Mouse (Mus musculus): ENCODE data around the gene Nr1d1.

Gene Nr1d1

GRCm38 (mm10) chr11:98788550-98789218 lies 13.6 kb upstream of the Nr1d1 start:
- DNase-seq (ENCODE audit: inconsistent age in 2 of 2, low spot score in 1 of 2) = peak; percentile 93 to 96

GRCm38 (mm10) chr11:98788139-98788538 lies 13.0 kb upstream of the Nr1d1 start:
- peak in 1 of 2 experiments; percentile 58 for DNase-seq (ENCODE audit: inconsistent age in 2 of 2, low spot score in 1 of 2)

- DNase-seq (ENCODE audit: inconsistent age in 2 of 2, low spot score in 1 of 2) = peak in 1 of 2 experiments; percentile 52
Measured at GRCm38 (mm10) chr11:98787691-98788090, 12.6 kb upstream of the Nr1d1 start.

DNA sequence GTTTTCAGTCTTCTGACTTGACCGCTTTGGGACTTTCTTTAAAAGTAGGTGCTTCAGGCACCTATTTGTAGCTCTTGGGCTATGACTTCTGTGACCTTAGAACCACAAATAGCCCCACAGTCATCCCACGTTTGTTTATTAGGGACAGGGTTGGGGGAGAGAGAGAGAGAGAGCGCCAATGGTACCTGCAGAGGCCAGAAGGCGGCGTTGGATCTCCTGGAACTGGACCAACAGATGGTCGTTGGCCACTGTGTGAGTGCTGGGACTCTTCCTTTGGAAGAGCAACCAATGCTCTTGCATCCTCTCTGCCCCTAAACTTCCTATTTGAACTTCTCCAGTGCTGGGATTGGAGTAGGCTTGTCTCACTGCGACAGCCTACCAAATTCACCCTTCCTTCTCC lies 12.1 kb upstream of the Nr1d1 start:
- no peak for DNase-seq (ENCODE audit: inconsistent age in 2 of 2, low spot score in 1 of 2)

- peak; percentile 96 to 100 for DNase-seq (ENCODE audit: inconsistent age in 2 of 2, low spot score in 1 of 2)
Measured at GRCm38 (mm10) chr11:98786359-98787214, 11.5 kb upstream of the Nr1d1 start.

- DNase-seq (ENCODE audit: inconsistent age in 2 of 2, low spot score in 1 of 2) = peak; percentile 83 to 94
Measured at GRCm38 (mm10) chr11:98785772-98786281, 10.7 kb upstream of the Nr1d1 start.

GRCm38 (mm10) chr11:98785214-98785613 lies 10.1 kb upstream of the Nr1d1 start:
- DNase-seq (ENCODE audit: inconsistent age in 2 of 2, low spot score in 1 of 2) = no peak

DNA sequence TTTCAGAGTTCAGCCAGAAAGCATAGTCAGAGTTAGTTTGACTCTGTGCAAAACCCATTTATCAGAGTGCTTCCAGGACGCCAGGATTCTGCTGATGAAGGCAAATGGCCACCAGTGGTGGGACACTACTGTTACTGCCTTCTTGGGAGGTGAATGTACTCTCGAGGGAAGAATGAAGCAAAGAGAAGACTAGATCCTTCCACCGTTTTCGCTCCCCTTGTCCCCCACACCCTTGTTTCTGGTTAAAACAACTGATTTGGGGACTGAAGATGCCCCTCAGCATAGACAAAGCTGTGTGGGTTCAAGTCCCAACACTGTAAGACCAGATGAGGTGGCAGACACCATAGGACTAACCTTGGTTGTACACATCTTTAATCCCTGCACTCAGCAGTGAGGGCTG lies 9.0 kb upstream of the Nr1d1 start:
- no peak for DNase-seq (ENCODE audit: inconsistent age in 2 of 2, low spot score in 1 of 2)

GRCm38 (mm10) chr11:98783236-98783696 lies 8.1 kb upstream of the Nr1d1 start:
- peak; percentile 99 for DNase-seq (ENCODE audit: inconsistent age in 2 of 2, low spot score in 1 of 2)

DNA sequence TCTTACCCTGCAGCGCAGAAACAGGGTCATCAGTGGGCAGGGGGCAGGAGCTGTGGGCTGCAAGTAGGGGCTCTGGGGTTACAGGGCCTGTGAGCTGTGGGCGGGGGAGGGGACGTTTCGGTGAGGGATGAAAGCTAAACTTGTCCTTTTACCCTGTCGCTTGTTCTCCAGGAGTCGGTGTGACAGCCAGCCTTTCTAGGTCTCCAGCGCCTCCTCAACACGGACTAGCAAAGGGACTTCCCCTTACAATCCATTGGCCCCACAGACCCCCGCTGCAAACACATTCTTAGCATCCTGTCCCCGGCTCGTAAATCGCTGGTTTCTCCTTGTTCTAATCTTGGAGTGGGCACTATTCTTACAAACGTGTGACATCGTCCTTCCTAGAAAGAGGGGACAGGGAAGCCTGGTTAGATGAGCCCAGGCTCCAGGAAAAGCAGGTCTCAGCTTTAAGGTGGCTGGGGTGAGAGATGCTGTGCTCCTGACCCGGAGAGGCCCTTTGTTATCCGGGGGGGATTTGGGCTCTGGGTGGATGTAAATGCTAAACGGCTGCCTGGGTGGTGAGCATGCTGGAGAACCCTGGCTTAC lies 7.6 kb upstream of the Nr1d1 start:
- DNase-seq (ENCODE audit: inconsistent age in 2 of 2, low spot score in 1 of 2) = peak in 1 of 2 experiments; percentile 46

DNA sequence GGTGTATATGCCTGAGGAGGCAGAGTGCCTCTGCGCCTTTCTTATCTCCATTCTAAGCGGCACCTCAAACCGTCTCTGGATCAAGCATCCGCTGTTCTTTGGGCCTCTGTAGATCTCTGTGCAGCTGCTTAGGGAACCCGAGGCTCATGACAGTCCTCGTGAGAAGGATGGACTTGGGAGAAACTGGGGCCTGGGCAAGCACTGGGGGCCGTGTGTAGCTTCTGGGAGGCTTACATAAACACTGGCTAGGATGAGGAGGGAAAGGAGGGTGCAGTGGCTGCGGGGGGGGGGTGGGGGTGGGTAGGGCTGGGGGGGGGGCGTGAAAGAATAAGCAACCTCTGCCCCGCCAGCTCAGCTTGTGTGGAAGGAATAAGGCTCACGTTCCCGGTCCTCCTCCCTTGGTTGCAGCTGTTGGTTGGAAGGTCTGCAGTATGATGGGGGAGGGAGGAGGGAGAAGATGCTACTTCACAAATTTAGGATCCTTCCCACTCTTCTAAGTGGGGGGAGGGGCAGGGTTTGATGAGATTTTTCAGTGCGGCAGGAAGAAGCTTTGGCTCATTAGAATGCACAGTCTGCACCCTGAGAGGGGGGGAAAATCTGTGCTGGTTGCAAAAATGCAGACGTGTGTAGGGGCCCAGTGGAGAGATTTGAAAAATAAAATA lies 6.8 kb upstream of the Nr1d1 start:
- DNase-seq (ENCODE audit: inconsistent age in 2 of 2, low spot score in 1 of 2) = peak; percentile 44 to 69

GRCm38 (mm10) chr11:98777888-98778287 lies 2.8 kb upstream of the Nr1d1 start:
- peak in 1 of 2 experiments; percentile 40 for DNase-seq (ENCODE audit: inconsistent age in 2 of 2, low spot score in 1 of 2)

GRCm38 (mm10) chr11:98776843-98777590 lies 1.9 kb upstream of the Nr1d1 start:
- DNase-seq (ENCODE audit: inconsistent age in 2 of 2, low spot score in 1 of 2) = peak; percentile 80 to 94

GRCm38 (mm10) chr11:98776052-98776764 lies 1.1 kb upstream of the Nr1d1 start:
- no peak for DNase-seq (ENCODE audit: inconsistent age in 2 of 2, low spot score in 1 of 2)

GRCm38 (mm10) chr11:98775348-98776051 lies 367 bp upstream of the Nr1d1 start:
- DNase-seq (ENCODE audit: inconsistent age in 2 of 2, low spot score in 1 of 2) = peak; percentile 100

DNA sequence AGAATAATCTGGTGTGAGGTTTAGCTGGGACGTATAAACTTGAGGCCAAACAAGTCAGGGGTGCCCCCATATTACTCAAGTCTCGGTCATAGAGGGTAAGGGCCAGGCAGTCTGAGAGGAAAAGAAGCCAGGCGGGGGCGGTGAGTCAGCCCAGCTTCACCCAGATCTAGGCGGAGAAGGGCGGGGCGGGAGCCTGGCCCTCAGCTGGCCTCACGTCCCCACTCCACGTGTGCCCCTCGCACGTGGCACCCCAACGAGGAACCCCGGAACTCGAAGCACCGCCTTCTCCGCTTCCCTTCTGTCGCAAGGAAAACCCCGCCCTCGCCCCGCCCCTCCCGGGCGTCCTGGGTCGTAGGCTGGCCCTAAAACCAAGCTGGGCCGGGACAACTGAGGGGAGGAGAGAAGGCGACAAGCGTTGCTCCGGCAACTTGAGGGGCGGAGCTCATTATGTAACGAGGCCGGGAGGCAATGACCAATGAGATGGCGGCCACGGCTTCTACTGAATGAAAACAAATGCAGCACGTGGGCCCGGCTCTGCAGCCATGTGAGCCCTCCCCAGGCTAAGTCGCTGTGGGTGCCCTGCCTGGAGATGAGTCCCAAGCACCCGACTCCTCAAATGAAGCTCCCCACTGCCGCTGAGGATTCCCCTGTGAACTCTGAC lies 1.4 kb downstream of the Nr1d1 start:
- DNase-seq (ENCODE audit: inconsistent age in 2 of 2, low spot score in 1 of 2) = peak; percentile 100

DNA sequence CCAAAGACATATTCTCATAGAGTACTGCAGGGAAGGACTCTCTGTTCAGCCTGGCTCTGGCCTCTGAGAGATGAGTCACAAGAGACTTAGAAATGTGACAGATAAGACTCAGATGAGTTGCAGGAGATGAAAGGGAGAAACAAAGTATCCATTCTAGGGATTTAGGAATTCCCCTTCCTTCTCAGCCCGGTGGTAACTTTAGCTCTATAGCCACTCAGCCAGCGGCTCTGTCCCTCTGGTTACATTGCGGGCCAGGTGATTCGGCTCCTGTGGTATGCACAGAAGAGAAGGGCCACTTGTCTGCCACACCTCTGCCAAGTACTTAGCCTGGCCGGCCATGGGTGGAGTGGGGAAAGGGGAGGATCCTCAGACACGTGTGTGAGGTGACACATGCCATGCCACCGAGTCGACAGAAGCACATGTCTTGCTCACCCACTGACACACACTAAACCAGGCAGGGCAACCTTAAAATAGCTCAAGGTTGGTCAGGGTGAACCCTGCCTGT lies 2.4 kb downstream of the Nr1d1 start:
- DNase-seq (ENCODE audit: inconsistent age in 2 of 2, low spot score in 1 of 2) = peak; percentile 91 to 96

DNA sequence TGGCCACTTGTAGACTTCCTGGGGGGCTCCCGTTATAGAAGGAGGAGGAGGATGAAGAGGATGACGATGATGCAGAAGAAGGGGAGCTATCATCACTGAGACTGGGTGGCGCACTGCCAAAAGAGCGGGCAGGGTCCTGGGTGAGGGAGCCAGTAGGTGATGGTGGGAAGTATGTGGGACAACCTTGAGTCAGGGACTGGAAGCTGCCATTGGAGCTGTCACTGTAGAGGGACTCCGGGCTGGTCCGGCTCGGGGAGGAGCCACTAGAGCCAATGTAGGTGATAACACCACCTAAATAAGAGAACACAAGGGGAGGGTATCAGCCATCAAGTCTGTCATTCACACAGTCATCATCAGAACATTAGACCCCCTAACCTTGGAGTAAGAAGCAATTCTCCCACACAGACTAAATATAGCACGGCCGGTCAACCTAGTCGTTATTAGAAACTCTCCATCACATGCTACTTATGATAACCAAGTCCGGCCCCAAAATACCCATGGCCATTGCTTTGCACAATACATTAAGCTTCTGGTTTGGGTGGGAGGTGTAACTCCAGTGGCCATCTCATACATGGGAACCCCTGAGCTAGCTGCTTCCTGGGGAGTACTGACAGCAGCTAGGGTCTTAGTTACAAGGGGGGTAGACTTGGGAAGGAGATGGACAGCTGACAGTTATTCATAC lies 3.1 kb downstream of the Nr1d1 start:
- peak; percentile 64 to 81 for DNase-seq (ENCODE audit: inconsistent age in 2 of 2, low spot score in 1 of 2)

Data from adrenal gland, adult (tissue).